Mouse (Mus musculus): Measurements from ENCODE around the gene Olfr229. TPM values are rescaled to one million over a fixed set of nuclear protein-coding genes. Genes with fewer than 3 reads are reported as not detected.
"Not testable (repeated sequence)": the region's sequence is repeated elsewhere in the genome, so short reads cannot be mapped to it uniquely, and the experiment has no call there.

Gene Olfr229
- not detected in 2 replicates for polyA plus RNA-seq (2014; fragmentation: Nextera tagmentation; extraction: Ambion mirVana)

- Histone ChIP-seq H3K4me1 (ENCODE audit: control insufficient read depth in 2 of 2, insufficient read depth in 2 of 2, low read length in 2 of 2) (no peaks in the 10 kb centered on the region), H3K36me3 (ENCODE audit: control insufficient read depth, insufficient read depth, low read length) (no peaks in the 10 kb centered on the region), H3K9me3 (ENCODE audit: control insufficient read depth, low read length) (no peaks in the 10 kb centered on the region), H3K27me3 (ENCODE audit: control insufficient read depth, insufficient read depth, low read length) (no peaks in the 10 kb centered on the region), H3K27ac (replicated peaks in 1 of 2; ENCODE audit: control insufficient read depth in 1 of 2, insufficient read depth in 1 of 2, low read depth in 2 of 2, low read length in 2 of 2) (no peak within 1 kb of the TSS), H3K9ac (ENCODE audit: low read length) (no peak within 1 kb of the TSS), H3K4me3 (ENCODE audit: control insufficient read depth in 1 of 2, insufficient read depth in 1 of 2, low read depth in 1 of 2, low read length in 2 of 2) (no peak within 1 kb of the TSS), H3K4me2 (ENCODE audit: low read length) (no peak within 1 kb of the TSS)
- no peak for ATAC-seq (ENCODE audit: insufficient number of reproducible peaks, insufficient read depth, low FRiP score, low read depth)
- WGBS: 62% methylated on average over 2 of the region's 2 CpGs
Measured at GRCm38 (mm10) chr9:39907036-39907435, at the start of gene Olfr229. Olfr229 (plus strand) TSS chr9:39907336.

- Histone ChIP-seq H3K9ac (ENCODE audit: low read length) (no peak within 1 kb of the TSS), H3K9me3 (ENCODE audit: control insufficient read depth, low read length) (no peaks in the 10 kb centered on the region), H3K36me3 (ENCODE audit: control insufficient read depth, insufficient read depth, low read length) (no peaks in the 10 kb centered on the region), H3K4me2 (ENCODE audit: low read length) (no peak within 1 kb of the TSS), H3K4me3 (ENCODE audit: control insufficient read depth in 1 of 2, insufficient read depth in 1 of 2, low read depth in 1 of 2, low read length in 2 of 2) (no peak within 1 kb of the TSS), H3K27me3 (ENCODE audit: control insufficient read depth, insufficient read depth, low read length) (no peaks in the 10 kb centered on the region), H3K4me1 (ENCODE audit: control insufficient read depth in 2 of 2, insufficient read depth in 2 of 2, low read length in 2 of 2) (no peaks in the 10 kb centered on the region), H3K27ac (replicated peaks in 1 of 2; ENCODE audit: control insufficient read depth in 1 of 2, insufficient read depth in 1 of 2, low read depth in 2 of 2, low read length in 2 of 2) (no peak within 1 kb of the TSS)
- 53% methylated on average over 2 of the region's 2 CpGs for WGBS
- no peak for ATAC-seq (ENCODE audit: insufficient number of reproducible peaks, insufficient read depth, low FRiP score, low read depth)
Measured at GRCm38 (mm10) chr9:39866122-39866521, 41.0 kb upstream of the Olfr229 start, which contains the start of gene Olfr972. Olfr972 (plus strand) TSS chr9:39866422.

GRCm38 (mm10) chr9:39871986-39872385, 35.1 kb upstream of the Olfr229 start:
- not testable (repeated sequence) for H3K9me3 ChIP-seq (ENCODE audit: control insufficient read depth, low read length); H3K4me2 ChIP-seq (ENCODE audit: low read length); H3K9ac ChIP-seq (ENCODE audit: low read length); H3K36me3 ChIP-seq (ENCODE audit: control insufficient read depth, insufficient read depth, low read length); H3K27ac ChIP-seq (replicated peaks in 1 of 2; ENCODE audit: control insufficient read depth in 1 of 2, insufficient read depth in 1 of 2, low read depth in 2 of 2, low read length in 2 of 2); H3K27me3 ChIP-seq (ENCODE audit: control insufficient read depth, insufficient read depth, low read length); H3K4me1 ChIP-seq (ENCODE audit: control insufficient read depth in 2 of 2, insufficient read depth in 2 of 2, low read length in 2 of 2); H3K4me3 ChIP-seq (ENCODE audit: control insufficient read depth in 1 of 2, insufficient read depth in 1 of 2, low read depth in 1 of 2, low read length in 2 of 2); ATAC-seq (ENCODE audit: insufficient number of reproducible peaks, insufficient read depth, low FRiP score, low read depth)
- 65% methylated on average over 1 of the region's 1 CpGs for WGBS

GRCm38 (mm10) chr9:39877541-39878396, 29.4 kb upstream of the Olfr229 start:
- H3K9ac ChIP-seq (ENCODE audit: low read length); H3K4me1 ChIP-seq (ENCODE audit: control insufficient read depth in 2 of 2, insufficient read depth in 2 of 2, low read length in 2 of 2); H3K36me3 ChIP-seq (ENCODE audit: control insufficient read depth, insufficient read depth, low read length); H3K27me3 ChIP-seq (ENCODE audit: control insufficient read depth, insufficient read depth, low read length); H3K4me3 ChIP-seq (ENCODE audit: control insufficient read depth in 1 of 2, insufficient read depth in 1 of 2, low read depth in 1 of 2, low read length in 2 of 2); ATAC-seq (ENCODE audit: insufficient number of reproducible peaks, insufficient read depth, low FRiP score, low read depth); H3K27ac ChIP-seq (replicated peaks in 1 of 2; ENCODE audit: control insufficient read depth in 1 of 2, insufficient read depth in 1 of 2, low read depth in 2 of 2, low read length in 2 of 2); H3K9me3 ChIP-seq (ENCODE audit: control insufficient read depth, low read length); H3K4me2 ChIP-seq (ENCODE audit: low read length): not testable (repeated sequence)
- no CpG with 5 or more reads among the region's 4 CpGs for WGBS

- H3K9me3 ChIP-seq (ENCODE audit: control insufficient read depth, low read length): no peaks in the 10 kb centered on the region
- no peaks in the 10 kb centered on the region for H3K4me1 ChIP-seq (ENCODE audit: control insufficient read depth in 2 of 2, insufficient read depth in 2 of 2, low read length in 2 of 2)
- no peak overlapping the region for H3K27ac ChIP-seq (replicated peaks in 1 of 2; ENCODE audit: control insufficient read depth in 1 of 2, insufficient read depth in 1 of 2, low read depth in 2 of 2, low read length in 2 of 2)
- no peak overlapping the region for H3K4me2 ChIP-seq (ENCODE audit: low read length)
- no peaks in the 10 kb centered on the region for H3K27me3 ChIP-seq (ENCODE audit: control insufficient read depth, insufficient read depth, low read length)
- no peak overlapping the region for H3K4me3 ChIP-seq (ENCODE audit: control insufficient read depth in 1 of 2, insufficient read depth in 1 of 2, low read depth in 1 of 2, low read length in 2 of 2)
- H3K9ac ChIP-seq (ENCODE audit: low read length): no peak overlapping the region
- H3K36me3 ChIP-seq (ENCODE audit: control insufficient read depth, insufficient read depth, low read length): no peaks in the 10 kb centered on the region
- no peak for ATAC-seq (ENCODE audit: insufficient number of reproducible peaks, insufficient read depth, low FRiP score, low read depth)
- WGBS: 79% methylated on average over 6 of the region's 6 CpGs
Measured at GRCm38 (mm10) chr9:39905106-39905505, 2.0 kb upstream of the Olfr229 start.

- no peaks in the 10 kb centered on the region for H3K4me1 ChIP-seq (ENCODE audit: control insufficient read depth in 2 of 2, insufficient read depth in 2 of 2, low read length in 2 of 2)
- H3K27me3 ChIP-seq (ENCODE audit: control insufficient read depth, insufficient read depth, low read length): no peaks in the 10 kb centered on the region
- H3K27ac ChIP-seq (replicated peaks in 1 of 2; ENCODE audit: control insufficient read depth in 1 of 2, insufficient read depth in 1 of 2, low read depth in 2 of 2, low read length in 2 of 2): no peak overlapping the region
- no peak overlapping the region for H3K4me2 ChIP-seq (ENCODE audit: low read length)
- no peaks in the 10 kb centered on the region for H3K36me3 ChIP-seq (ENCODE audit: control insufficient read depth, insufficient read depth, low read length)
- no peaks in the 10 kb centered on the region for H3K9me3 ChIP-seq (ENCODE audit: control insufficient read depth, low read length)
- no peak for ATAC-seq (ENCODE audit: insufficient number of reproducible peaks, insufficient read depth, low FRiP score, low read depth)
- WGBS: 71% methylated on average over 3 of the region's 3 CpGs
- H3K4me3 ChIP-seq (ENCODE audit: control insufficient read depth in 1 of 2, insufficient read depth in 1 of 2, low read depth in 1 of 2, low read length in 2 of 2): no peak overlapping the region
- no peak overlapping the region for H3K9ac ChIP-seq (ENCODE audit: low read length)
Measured at GRCm38 (mm10) chr9:39909939-39910338, 2.8 kb downstream of the Olfr229 start.

- ATAC-seq (ENCODE audit: insufficient number of reproducible peaks, insufficient read depth, low FRiP score, low read depth); H3K4me2 ChIP-seq (ENCODE audit: low read length); H3K4me3 ChIP-seq (ENCODE audit: control insufficient read depth in 1 of 2, insufficient read depth in 1 of 2, low read depth in 1 of 2, low read length in 2 of 2); H3K27ac ChIP-seq (replicated peaks in 1 of 2; ENCODE audit: control insufficient read depth in 1 of 2, insufficient read depth in 1 of 2, low read depth in 2 of 2, low read length in 2 of 2); H3K27me3 ChIP-seq (ENCODE audit: control insufficient read depth, insufficient read depth, low read length); H3K9me3 ChIP-seq (ENCODE audit: control insufficient read depth, low read length); H3K9ac ChIP-seq (ENCODE audit: low read length); H3K36me3 ChIP-seq (ENCODE audit: control insufficient read depth, insufficient read depth, low read length); H3K4me1 ChIP-seq (ENCODE audit: control insufficient read depth in 2 of 2, insufficient read depth in 2 of 2, low read length in 2 of 2): not testable (repeated sequence)
- no CpG with 5 or more reads among the region's 4 CpGs for WGBS
Measured at GRCm38 (mm10) chr9:39927975-39928836, 21.1 kb downstream of the Olfr229 start.

All from heart, embryonic 14.5 days (tissue).